Mouse (Mus musculus): ENCODE measurements around the gene Net1. TPM values are rescaled to one million over a fixed set of nuclear protein-coding genes. Genes with fewer than 3 reads are reported as not detected.
"Not testable (repeated sequence)": the region's sequence is repeated elsewhere in the genome, so short reads cannot be mapped to it uniquely, and the experiment has no call there.

The Net1 gene
- polyA plus RNA-seq, 1 experiment from 2014 or later: 12.7 TPM

DNA sequence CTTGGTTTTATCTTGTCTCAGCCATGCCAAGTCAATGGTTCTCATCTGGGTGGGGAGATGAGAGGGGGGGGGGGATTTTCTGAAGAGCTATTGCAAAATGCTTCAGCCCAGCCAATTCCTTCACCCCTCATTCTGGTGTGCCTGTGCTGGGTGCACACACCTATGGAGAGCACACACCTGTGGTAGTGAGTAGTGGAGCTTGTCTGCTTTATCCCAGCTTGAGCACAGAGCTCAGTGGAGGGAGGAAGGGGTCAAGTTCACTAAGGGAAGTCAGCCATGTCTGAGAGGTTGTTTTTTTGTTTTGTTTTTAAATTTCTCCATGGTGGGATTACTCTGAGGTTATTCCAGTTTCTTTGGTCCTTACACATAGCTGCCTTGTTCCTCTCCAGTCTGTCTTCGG, 61.8 kb downstream of the Net1 start:
- H3K4me3 ChIP-seq: no peak overlapping the region
- H3K4me2 ChIP-seq: no peak overlapping the region
- H3K9me3 ChIP-seq: no peaks in the 10 kb centered on the region
- WGBS: 63% methylated on average over 1 of the region's 1 CpGs
- H3K27ac ChIP-seq (replicated peaks): no peak overlapping the region
- no peak for ATAC-seq (ENCODE audit: low FRiP score, low read depth)
- no peaks in the 10 kb centered on the region for H3K27me3 ChIP-seq
- no peaks in the 10 kb centered on the region for H3K4me1 ChIP-seq (replicated peaks)
- H3K9ac ChIP-seq: no peak overlapping the region
- H3K36me3 ChIP-seq: no peaks in the 10 kb centered on the region

DNA sequence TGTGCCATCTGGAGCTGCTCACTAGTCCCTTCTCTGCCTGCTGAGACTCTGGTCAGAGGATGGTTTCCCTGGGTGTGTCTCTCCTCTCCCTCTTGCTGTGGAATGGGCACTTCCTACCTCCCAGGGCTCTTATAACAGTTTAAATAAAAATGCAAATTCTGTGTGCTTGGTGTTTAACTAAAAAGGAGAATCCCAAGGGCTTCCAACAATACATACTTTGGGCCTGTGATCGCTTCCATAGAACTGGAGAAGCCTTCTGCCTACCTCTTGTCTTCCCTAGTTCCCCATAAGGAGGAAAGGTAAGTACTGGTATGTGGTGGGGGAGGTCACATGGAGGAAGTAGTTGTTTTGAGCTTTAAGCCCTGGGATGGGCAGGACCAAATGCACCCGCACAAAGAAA, 63.2 kb downstream of the Net1 start:
- Histone ChIP-seq H3K36me3 (no peaks in the 10 kb centered on the region), H3K9me3 (no peaks in the 10 kb centered on the region), H3K27ac (replicated peaks) (no peak overlapping the region), H3K4me2 (no peak overlapping the region), H3K4me3 (no peak overlapping the region), H3K4me1 (replicated peaks) (no peaks in the 10 kb centered on the region), H3K27me3 (no peaks in the 10 kb centered on the region), H3K9ac (no peak overlapping the region)
- no peak for ATAC-seq (ENCODE audit: low FRiP score, low read depth)
- WGBS: 84% methylated on average over 2 of the region's 2 CpGs

DNA sequence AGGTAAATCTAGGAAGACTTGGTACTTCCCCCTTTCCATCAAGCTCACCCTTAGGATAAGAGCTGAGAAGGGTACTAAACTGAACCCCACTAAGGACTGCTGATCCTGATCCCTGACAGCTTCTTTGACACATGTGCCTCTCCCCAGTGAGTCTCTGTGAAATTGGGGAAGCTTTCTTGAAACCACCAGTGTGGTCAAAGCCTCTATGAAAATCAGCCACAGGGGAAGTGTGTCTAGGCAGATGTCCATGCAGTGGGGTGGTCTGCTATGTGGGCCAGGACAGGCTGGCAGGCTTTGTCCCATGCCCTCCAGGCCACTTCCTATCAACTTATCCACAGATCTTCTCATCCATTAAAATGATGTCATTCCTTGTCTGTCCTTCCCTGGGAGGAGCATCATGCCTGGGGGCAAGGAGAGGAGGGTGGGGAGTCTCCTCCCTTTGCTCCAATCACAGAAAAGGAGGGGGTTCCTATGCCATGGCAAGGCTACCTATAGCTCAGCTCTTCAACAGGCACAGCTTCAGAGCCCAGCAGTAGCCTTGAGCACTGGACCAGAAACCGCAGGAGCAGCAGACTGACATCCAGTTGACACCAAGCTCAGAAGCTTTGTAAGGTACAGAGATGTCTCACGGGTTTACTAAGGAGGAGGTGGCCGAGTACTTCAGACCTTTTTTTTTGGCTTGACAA, 64.2 kb downstream of the Net1 start, which contains the start of gene Calm5:
Calm5 (plus strand) TSS at position 526 of the 686 bp plus-strand sequence.
- H3K27ac ChIP-seq (replicated peaks); H3K4me2 ChIP-seq; H3K36me3 ChIP-seq; H3K9me3 ChIP-seq; ATAC-seq (ENCODE audit: low FRiP score, low read depth); H3K9ac ChIP-seq; H3K27me3 ChIP-seq; H3K4me1 ChIP-seq (replicated peaks); H3K4me3 ChIP-seq: not testable (repeated sequence)
- WGBS: 92% methylated on average over 3 of the region's 3 CpGs

DNA sequence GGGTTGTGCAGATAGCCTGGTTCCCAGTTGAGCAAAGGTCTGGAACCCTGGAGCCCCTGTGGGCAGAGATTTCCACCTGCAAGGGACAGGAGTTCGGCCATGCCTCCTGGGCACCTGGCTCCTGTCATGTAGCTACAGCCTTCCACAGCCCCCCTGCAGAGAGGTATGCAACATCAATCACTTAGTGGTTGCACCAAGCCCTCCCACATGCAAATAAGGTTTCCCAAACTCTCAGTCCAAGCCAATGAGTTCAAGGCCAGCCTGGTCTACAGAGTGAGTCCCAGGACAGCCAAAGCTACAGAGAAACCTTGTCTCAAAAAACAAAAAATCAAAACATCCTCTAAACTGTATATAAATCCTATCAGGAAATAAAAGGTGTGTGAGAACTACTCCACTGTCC, 67.7 kb downstream of the Net1 start:
- Histone ChIP-seq H3K27me3 (no peaks in the 10 kb centered on the region), H3K9me3 (no peaks in the 10 kb centered on the region), H3K4me3 (no peak overlapping the region), H3K9ac (no peak overlapping the region), H3K4me2 (no peak overlapping the region), H3K27ac (replicated peaks) (no peak overlapping the region), H3K4me1 (replicated peaks) (no peaks in the 10 kb centered on the region), H3K36me3 (no peaks in the 10 kb centered on the region)
- ATAC-seq (ENCODE audit: low FRiP score, low read depth): no peak
- 86% methylated on average over 1 of the region's 1 CpGs for whole genome bisulfite sequencing

DNA sequence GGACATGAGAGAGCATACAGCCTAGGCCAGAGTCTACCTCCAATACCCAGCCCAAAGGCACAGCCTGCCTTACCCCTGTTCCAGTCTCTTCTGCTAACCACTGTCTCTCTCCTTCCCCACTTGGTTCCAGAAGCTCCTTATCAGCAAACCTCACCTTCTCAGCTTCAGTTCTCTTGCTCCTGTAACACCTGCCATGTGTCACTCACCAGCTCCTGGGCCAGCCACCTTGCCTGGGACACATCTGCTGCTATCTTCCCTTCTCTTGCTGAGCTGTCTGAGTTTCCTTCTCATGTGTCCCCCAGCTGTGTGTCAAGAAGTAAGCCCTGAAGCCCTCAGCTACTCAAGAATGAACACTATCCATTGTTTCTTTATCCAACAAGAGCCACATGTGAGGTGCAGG, 77.4 kb downstream of the Net1 start:
- not testable (repeated sequence) for H3K9me3 ChIP-seq; H3K4me3 ChIP-seq; H3K9ac ChIP-seq; H3K36me3 ChIP-seq; H3K4me1 ChIP-seq (replicated peaks); H3K27me3 ChIP-seq; ATAC-seq (ENCODE audit: low FRiP score, low read depth); H3K4me2 ChIP-seq; H3K27ac ChIP-seq (replicated peaks)

DNA sequence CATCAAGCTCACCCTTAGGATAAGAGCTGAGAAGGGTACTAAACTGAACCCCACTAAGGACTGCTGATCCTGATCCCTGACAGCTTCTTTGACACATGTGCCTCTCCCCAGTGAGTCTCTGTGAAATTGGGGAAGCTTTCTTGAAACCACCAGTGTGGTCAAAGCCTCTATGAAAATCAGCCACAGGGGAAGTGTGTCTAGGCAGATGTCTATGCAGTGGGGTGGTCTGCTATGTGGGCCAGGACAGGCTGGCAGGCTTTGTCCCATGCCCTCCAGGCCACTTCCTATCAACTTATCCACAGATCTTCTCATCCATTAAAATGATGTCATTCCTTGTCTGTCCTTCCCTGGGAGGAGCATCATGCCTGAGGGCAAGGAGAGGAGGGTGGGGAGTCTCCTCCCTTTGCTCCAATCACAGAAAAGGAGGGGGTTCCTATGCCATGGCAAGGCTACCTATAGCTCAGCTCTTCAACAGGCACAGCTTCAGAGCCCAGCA, 80.7 kb downstream of the Net1 start, which contains the start of gene Calm4:
Calm4 (plus strand) TSS at position 446 of the 496 bp plus-strand sequence.
- H3K9ac ChIP-seq; H3K27me3 ChIP-seq; H3K27ac ChIP-seq (replicated peaks); H3K36me3 ChIP-seq; H3K4me1 ChIP-seq (replicated peaks); H3K4me2 ChIP-seq; H3K4me3 ChIP-seq; ATAC-seq (ENCODE audit: low FRiP score, low read depth); H3K9me3 ChIP-seq: not testable (repeated sequence)

DNA sequence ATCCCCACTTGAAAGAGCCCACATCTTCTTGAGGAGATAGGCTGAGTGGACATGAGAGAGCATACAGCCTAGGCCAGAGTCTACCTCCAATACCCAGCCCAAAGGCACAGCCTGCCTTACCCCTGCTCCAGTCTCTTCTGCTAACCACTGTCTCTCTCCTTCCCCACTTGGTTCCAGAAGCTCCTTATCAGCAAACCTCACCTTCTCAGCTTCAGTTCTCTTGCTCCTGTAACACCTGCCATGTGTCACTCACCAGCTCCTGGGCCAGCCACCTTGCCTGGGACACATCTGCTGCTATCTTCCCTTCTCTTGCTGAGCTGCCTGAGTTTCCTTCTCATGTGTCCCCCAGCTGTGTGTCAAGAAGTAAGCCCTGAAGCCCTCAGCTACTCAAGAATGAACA, 84.4 kb downstream of the Net1 start:
- not testable (repeated sequence) for H3K27ac ChIP-seq (replicated peaks); H3K9me3 ChIP-seq; H3K27me3 ChIP-seq; H3K4me2 ChIP-seq; H3K4me3 ChIP-seq; H3K36me3 ChIP-seq; H3K4me1 ChIP-seq (replicated peaks); ATAC-seq (ENCODE audit: low FRiP score, low read depth); H3K9ac ChIP-seq

DNA sequence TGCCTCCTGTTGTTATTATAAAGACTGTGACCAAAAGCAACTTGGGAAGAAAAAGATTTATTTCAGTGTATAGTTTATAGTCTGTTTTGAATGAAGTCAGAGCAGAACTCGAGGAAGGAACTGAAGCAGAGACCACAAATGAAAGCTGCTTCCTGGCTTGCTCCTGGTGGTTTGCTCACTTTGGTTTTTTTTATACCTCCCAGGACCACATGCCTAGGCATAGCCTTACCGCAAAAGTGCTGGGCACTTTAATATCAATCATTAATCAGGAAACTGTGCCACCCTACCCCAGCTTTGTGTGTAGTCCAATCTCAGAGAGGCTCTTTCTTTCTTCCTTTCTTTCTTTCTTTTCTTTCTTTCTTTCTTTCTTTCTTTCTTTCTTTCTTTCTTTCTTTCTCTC, 85.6 kb downstream of the Net1 start:
- Histone ChIP-seq H3K9me3 (no peaks in the 10 kb centered on the region), H3K27ac (replicated peaks) (no peak overlapping the region), H3K4me1 (replicated peaks) (no peaks in the 10 kb centered on the region), H3K36me3 (no peaks in the 10 kb centered on the region), H3K4me3 (no peak overlapping the region), H3K4me2 (no peak overlapping the region), H3K9ac (no peak overlapping the region), H3K27me3 (no peaks in the 10 kb centered on the region)
- ATAC-seq (ENCODE audit: low FRiP score, low read depth): no peak
- 79% methylated on average over 2 of the region's 2 CpGs for WGBS

Small RNA genes within 50 kb of the gene (microRNA-seq; reads per million reads assigned to microRNA genes)
- gene Gm22460: not detected

Other genes starting within 250 kb of the Net1 start
- gene Calml3, start 113.9 kb downstream of the Net1 start, polyA plus RNA-seq (2015; fragmentation: Nextera tagmentation; extraction: Ambion mirVana): 0.21 TPM in 1 of 2 replicates, not detected in the other
- gene Calm4, start 80.5 kb downstream of the Net1 start, polyA plus RNA-seq (2015; fragmentation: Nextera tagmentation; extraction: Ambion mirVana): 0.27 TPM in 1 of 2 replicates, not detected in the other
- not detected in 2 replicates for gene Calm5, start 64.0 kb downstream of the Net1 start, polyA plus RNA-seq (2015; fragmentation: Nextera tagmentation; extraction: Ambion mirVana)
- 0.04 TPM in 1 of 2 replicates, not detected in the other for gene Tubal3, start 54 bp upstream of the Net1 start, polyA plus RNA-seq (2015; fragmentation: Nextera tagmentation; extraction: Ambion mirVana)
- gene Ucn3, start 27.1 kb upstream of the Net1 start, polyA plus RNA-seq (2015; fragmentation: Nextera tagmentation; extraction: Ambion mirVana): 0.14 TPM in 1 of 2 replicates, not detected in the other
- gene Akr1c14, start 130.8 kb upstream of the Net1 start, polyA plus RNA-seq (2015; fragmentation: Nextera tagmentation; extraction: Ambion mirVana): 0.75 and 0.92 TPM in 2 replicates
- not detected in 2 replicates for gene Akr1c18, start 232.4 kb upstream of the Net1 start, polyA plus RNA-seq (2015; fragmentation: Nextera tagmentation; extraction: Ambion mirVana)